Mouse (Mus musculus) gastrocnemius, postnatal 4 days (tissue): Measurements from ENCODE around the gene Ssbp2. TPM values are rescaled to one million over a fixed set of nuclear protein-coding genes. Genes with fewer than 3 reads are reported as not detected.

Source experiments
- DNase-seq, 2 experiments: peaks; one replicate each; pipeline ENCODE4 v3.0.0; 2021 to 2022; ENCODE audit warnings: low spot score in 2 of 2, mixed read lengths in 2 of 2
- total RNA-seq, 2 experiments: library from RNA; stranded (reverse); gene quantifications; 2 replicates each; pipeline ENCODE4 v1.2.3; 2021

Gene Ssbp2
- total RNA-seq, 2 experiments from 2014 or later = 39.4 to 48.4 TPM

DNA sequence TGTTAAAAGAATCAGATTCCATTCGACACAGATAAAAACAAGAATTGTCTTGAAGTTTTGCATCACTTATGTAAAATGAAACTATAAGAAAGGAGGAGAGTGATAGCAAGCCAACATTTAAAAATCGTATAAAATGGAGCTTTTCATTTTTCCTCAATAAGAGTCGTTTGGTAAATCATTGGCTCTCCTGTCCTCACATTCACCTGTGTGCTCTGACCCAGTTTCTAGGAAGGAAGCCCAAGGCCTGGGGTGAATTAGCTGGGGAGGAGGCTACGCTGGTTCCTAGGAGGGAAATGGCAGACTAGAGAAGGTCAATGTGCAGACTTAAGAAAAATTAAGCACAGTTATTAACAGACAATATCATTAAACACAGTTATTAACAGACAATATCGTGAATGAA is 156.8 kb downstream of the Ssbp2 start:
- DNase-seq = no peak

- no peak for DNase-seq
Measured at GRCm38 (mm10) chr13:91619431-91619830, 159.3 kb downstream of the Ssbp2 start.

GRCm38 (mm10) chr13:91620541-91620940 is 160.5 kb downstream of the Ssbp2 start:
- DNase-seq = no peak

GRCm38 (mm10) chr13:91631291-91631799 is 171.3 kb downstream of the Ssbp2 start:
- no peak for DNase-seq

DNA sequence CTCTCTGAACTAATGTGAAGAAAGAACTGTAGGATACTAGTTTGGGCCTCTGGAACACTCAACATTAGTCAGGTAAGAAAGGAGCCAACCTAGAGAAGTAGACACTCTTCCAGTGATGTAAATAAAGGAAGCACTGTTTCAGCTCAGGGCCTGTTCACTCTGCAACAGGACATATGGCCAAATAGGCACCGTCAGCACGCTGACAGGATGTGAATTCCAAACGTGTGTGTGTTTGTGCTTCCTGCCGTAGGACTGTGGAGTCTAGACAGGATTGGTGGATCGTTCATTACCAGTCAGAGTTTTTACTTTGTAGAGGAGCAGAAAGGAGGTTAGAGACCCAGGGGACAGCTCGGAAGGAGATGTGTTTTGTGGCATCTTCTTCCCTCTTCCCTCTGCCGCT is 174.0 kb downstream of the Ssbp2 start:
- DNase-seq = no peak

- no peak for DNase-seq
Measured at GRCm38 (mm10) chr13:91635957-91636356, 175.9 kb downstream of the Ssbp2 start.

GRCm38 (mm10) chr13:91636814-91637213 is 176.7 kb downstream of the Ssbp2 start:
- DNase-seq = peak; percentile 53 to 81

DNA sequence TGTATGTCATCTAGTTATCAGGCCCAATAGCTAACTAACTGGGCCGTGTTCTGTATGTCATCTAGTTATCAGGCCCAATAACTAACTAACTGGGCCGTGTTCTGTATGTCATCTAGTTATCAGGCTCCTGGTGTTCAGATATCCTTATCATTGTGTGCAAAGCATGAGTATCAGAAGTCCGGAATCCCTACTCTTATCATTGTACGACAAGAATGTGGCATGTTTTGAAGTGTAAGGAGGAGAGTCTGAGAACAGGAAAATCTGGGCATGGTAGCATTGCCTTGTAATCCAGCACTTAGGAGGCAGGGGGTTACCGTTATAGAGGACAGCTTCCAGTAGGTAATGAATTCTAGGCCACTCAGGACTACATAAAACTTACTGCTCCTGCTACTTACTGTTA is 178.8 kb downstream of the Ssbp2 start:
- DNase-seq = no peak

DNA sequence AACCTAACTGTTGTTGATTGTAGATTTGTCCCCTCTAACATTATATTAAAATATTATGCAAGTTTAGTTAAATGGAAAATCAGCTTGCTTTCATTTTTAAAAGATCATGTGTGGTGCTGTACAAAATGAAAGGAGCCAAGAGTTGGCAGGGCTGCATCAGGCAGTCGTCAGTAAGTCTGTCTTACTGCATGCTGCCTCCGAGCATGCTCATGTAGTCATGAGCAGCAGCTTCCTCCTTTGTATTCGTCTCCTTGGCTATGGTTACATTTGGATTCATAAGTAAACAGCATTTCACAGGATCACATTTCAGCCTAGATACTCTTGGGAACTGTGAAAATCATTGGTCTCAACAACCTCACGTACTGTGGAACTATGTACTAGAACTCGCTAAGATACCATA is 180.1 kb downstream of the Ssbp2 start:
- no peak for DNase-seq

DNA sequence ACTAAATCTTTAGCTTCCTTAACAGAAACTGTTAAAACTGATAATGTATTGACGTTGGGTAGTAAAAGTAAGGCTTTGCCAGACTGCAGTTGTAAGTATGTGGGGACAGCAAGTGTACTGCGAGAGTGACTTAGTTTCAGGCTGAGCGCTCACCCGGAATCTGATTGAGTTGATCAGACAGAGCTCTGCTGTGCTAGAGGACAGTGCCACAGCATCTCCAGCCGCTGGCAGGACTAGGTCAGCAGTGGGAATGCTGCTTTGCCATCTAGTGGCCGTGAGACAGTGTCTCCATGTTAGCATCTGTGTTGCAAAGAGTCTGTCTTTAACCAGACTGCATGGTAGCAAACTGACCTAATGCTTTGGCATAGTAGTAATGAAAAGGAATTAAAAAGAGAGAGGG is 188.2 kb downstream of the Ssbp2 start:
- DNase-seq = no peak

DNA sequence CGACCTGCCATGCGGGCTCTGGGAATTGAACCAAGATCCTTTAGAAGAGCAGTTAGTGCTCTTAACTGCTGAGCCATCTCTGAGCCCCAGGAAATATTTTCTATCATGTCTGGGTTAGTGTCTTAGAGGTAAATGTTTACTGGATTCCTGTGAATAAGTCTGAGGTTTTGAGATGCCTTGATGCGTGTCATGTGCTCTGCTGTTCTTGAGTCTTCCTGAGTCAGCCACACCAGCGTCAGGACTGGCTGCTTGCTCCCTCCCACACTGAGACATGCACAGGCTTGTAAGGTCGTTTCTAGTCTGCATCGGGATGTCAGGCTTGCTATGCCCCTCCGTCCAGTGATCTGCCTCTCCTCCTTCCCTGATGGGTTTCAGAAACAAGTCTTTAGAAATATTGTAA is 189.8 kb downstream of the Ssbp2 start:
- no peak for DNase-seq

GRCm38 (mm10) chr13:91661068-91661795 is 201.1 kb downstream of the Ssbp2 start:
- DNase-seq = no peak

GRCm38 (mm10) chr13:91662751-91663150 is 202.7 kb downstream of the Ssbp2 start:
- DNase-seq = no peak

DNA sequence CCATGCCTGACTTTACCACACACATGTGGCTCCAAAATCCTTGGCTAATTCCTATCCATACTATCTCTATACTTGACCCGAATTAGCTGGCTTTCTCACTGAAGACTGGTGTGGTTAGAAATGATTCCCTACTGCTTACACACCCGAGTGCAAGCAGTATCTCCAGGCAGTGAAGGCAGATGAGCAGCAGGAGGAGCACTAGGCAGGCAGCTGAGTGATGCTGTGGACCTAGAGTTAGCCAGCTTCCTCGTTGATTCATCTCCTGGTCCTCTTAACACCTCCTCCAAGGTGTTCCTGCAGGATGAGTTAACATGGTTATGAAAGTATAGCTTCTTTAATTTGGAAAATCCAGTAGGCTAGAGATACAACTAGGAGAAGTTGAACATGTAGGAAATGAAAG is 213.2 kb downstream of the Ssbp2 start:
- no peak for DNase-seq

GRCm38 (mm10) chr13:91680764-91681437 is 220.8 kb downstream of the Ssbp2 start:
- no peak for DNase-seq

- no peak for DNase-seq
Measured at GRCm38 (mm10) chr13:91681474-91681873, 221.4 kb downstream of the Ssbp2 start.

- no peak for DNase-seq
Measured at GRCm38 (mm10) chr13:91690118-91690517, 230.0 kb downstream of the Ssbp2 start.

- no peak for DNase-seq
Measured at GRCm38 (mm10) chr13:91693615-91694014, 233.5 kb downstream of the Ssbp2 start.

- DNase-seq = no peak
Measured at GRCm38 (mm10) chr13:91695406-91695805, 235.3 kb downstream of the Ssbp2 start.

- no peak for DNase-seq
Measured at GRCm38 (mm10) chr13:91696109-91696645, 236.1 kb downstream of the Ssbp2 start.

DNA sequence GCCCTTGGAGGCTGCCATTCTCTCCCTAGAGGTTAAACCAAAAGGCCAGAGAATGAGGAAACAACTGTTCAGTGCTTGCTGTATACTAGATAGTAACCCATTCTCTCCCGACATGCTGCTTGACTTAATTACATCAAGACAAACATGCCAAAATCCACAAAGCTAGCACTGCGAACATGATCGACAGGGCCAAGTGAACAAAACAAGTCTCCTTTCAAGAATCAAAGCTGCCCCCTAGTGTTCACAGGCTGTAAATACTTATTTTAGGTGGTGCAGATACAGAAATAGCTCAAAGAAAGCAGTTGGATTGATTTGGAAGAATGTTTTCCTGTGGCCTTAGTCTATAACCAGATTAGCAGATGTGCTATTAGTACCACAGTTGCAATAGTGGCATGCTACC is 236.9 kb downstream of the Ssbp2 start:
- DNase-seq = peak in 1 of 2 experiments; percentile 30

DNA sequence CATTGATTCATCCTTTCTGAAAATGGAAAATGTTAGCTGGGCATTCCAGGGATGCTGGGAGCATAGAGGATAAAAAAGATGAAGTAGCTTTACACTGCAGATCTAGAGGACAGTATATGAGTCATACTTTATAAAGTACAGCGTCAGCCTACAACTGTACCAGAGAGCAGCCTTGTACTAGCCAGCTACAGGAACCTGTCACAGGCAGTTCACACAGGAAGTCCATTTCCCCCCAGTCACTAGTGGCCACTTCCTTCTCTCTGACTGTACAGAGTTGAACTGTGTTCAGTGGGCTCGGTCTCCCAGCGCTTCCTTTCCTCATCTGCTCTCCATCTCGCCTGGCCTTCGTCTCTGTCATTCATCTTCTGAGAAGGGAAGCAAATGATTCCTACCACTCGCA is 242.3 kb downstream of the Ssbp2 start:
- DNase-seq = no peak
